ENCODE assay signal across 11 mouse cellular contexts in the genomic region with DNA sequence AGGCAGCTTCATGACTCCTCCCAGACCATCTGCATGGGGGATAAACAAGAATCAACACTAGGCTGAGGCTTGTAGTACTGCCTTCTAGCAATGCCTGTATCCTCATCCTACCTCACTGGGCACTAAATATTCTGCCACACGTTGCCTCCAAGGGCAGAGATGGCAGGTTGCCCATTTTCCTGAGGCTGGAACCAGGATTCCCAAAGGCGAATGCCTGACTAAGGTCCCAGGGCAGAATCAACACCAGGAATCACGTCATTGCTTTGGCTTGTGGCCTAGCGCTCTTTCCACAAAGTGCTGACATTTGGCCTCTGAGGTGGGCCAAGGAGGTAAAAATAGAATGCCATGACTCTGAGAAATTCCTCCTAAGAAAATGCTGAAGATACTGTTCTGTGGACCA.
DNase-seq lines count a peak whose midpoint lies in the region; ATAC-seq and TF ChIP-seq lines count a peak whose summit lies in the region.
"Had no signal": no experiment of that assay in that cellular context is flagged by ENCODE, and none has a peak within 500 bp of the region (broad histone marks: within the 10 kb centered on the region; RNA-seq: fewer than 3 reads in every experiment).

No protein-coding gene starts in this region.

- 77% methylated on average over 4 of the region's 4 CpGs for WGBS in midbrain, postnatal 0 days

- no peaks in the 10 kb centered on the region for H3K36me3 ChIP-seq in midbrain, postnatal 0 days (ENCODE audit: insufficient read depth, low read length)
- H3K36me3 ChIP-seq: embryonic facial prominence, embryonic 15.5 days had no signal

- no peak overlapping the region for H3K9ac ChIP-seq in midbrain, postnatal 0 days (replicated peaks; ENCODE audit: low read length, poor library complexity, severe bottlenecking)
- H3K9ac ChIP-seq: embryonic facial prominence, embryonic 15.5 days; liver, postnatal 0 days had no signal

- peak; percentile 61 to 64 for DNase-seq in cerebellum, postnatal 10 days
- peak; percentile 68 for DNase-seq in Patski (ENCODE audit: low read depth, low spot score)
- peak; percentile 53 to 77 for DNase-seq in gastrocnemius, adult 8-10 months (ENCODE audit: low spot score in 2 of 2)
- peak; percentile 91 for DNase-seq in kidney, adult 9 months
- no peak for DNase-seq in midbrain, postnatal 0 days (ENCODE audit: low spot score)
- no peak for DNase-seq in right cerebral cortex, postnatal 25 days
- DNase-seq: liver, postnatal 0 days had no signal

- H3K4me1 ChIP-seq in midbrain, postnatal 0 days (ENCODE audit: insufficient read depth, low read length) = no peaks in the 10 kb centered on the region
- H3K4me1 ChIP-seq: embryonic facial prominence, embryonic 15.5 days had no signal

- H3K4me2 ChIP-seq in midbrain, postnatal 0 days (ENCODE audit: low read depth, low read length, poor library complexity, severe bottlenecking) = no peak overlapping the region
- H3K4me2 ChIP-seq: embryonic facial prominence, embryonic 15.5 days had no signal

- CTCF ChIA-PET in Patski (lab: Charles Lee) = no interaction called here

- no peaks in the 10 kb centered on the region for H3K9me3 ChIP-seq in midbrain, postnatal 0 days (ENCODE audit: low read length)
- H3K9me3 ChIP-seq: embryonic facial prominence, embryonic 15.5 days had no signal

- POLR2A ChIA-PET in Patski (lab: Charles Lee) = interaction anchor here (0.8 kb wide), 1 partner anchor 38 kb away, joined by 3 read pairs; no protein-coding TSS in a partner anchor

- ATAC-seq in cerebellum, adult (ENCODE audit: insufficient number of reproducible peaks, low FRiP score, low TSS enrichment) = no peak
- ATAC-seq in Patski = peak; percentile 85
- no peak for ATAC-seq in midbrain, postnatal 0 days (ENCODE audit: low FRiP score)
- no peak for ATAC-seq in monocyte, adult 5-6 weeks (replicated peaks; ENCODE audit: insufficient number of reproducible peaks, low FRiP score, low TSS enrichment, poor library complexity, severe bottlenecking)
- ATAC-seq: intestine, postnatal 0 days; liver, postnatal 0 days had no signal

- in situ Hi-C loops in Patski (cut with MboI; ENCODE audit: low pct_unique_long_range_greater_than_20kb) = no loop called here

- TF ChIP-seq CTCF in Patski (IDR thresholded peaks at IDR 0.05) = no peak
- no peak for TF ChIP-seq CTCF in midbrain, postnatal 0 days (IDR thresholded peaks at IDR 0.05)

- H3K27me3 ChIP-seq in Patski = no peaks in the 10 kb centered on the region
- H3K27me3 ChIP-seq in midbrain, postnatal 0 days (ENCODE audit: insufficient read depth, low read length) = no peaks in the 10 kb centered on the region
- H3K27me3 ChIP-seq: embryonic facial prominence, embryonic 15.5 days had no signal

- H3K4me3 ChIP-seq in midbrain, postnatal 0 days (ENCODE audit: low read depth, low read length) = no peak overlapping the region
- H3K4me3 ChIP-seq: embryonic facial prominence, embryonic 15.5 days had no signal

- H3K27ac ChIP-seq in midbrain, postnatal 0 days (ENCODE audit: low read depth, low read length) = no peak overlapping the region
- H3K27ac ChIP-seq: embryonic facial prominence, embryonic 15.5 days had no signal

Comparison
In these comparisons a context has a peak if more than half of its experiments do, and no peak if none do; other contexts are left out.
1. DNase-seq: peak in cerebellum, postnatal 10 days (2 of 2), Patski (single experiment), gastrocnemius, adult 8-10 months (2 of 2) and kidney, adult 9 months (single experiment); none in midbrain, postnatal 0 days (single experiment) and right cerebral cortex, postnatal 25 days (single experiment).